Mouse (Mus musculus) hindbrain, embryonic 16.5 days (tissue): ENCODE results near the gene Rtn2. TPM values are rescaled to one million over a fixed set of nuclear protein-coding genes. Genes with fewer than 3 reads are reported as not detected.

Source experiments
- ATAC-seq: fragments of 200-750 bp; cut with Nextera tagmentation; 2 replicates; pipeline ENCODE4 v1.8.0; 2017; ENCODE audit warnings: moderate TSS enrichment, moderate library complexity
- H3K27ac ChIP-seq: fragments of 300-500 bp; sonication (generic); 2 replicates; pipeline ENCODE4 v1.5.1; 2014; ENCODE audit warnings: low read depth, mild to moderate bottlenecking, control low read depth, low read length, moderate library complexity
- H3K27me3 ChIP-seq: fragments of 300-500 bp; sonication (generic); replicated peaks from 2 replicates; pipeline ENCODE4 v1.6.1; 2014; ENCODE audit warnings: low read length; ENCODE audit not compliant: control insufficient read depth, insufficient read depth
- H3K36me3 ChIP-seq: fragments of 300-500 bp; sonication (generic); 2 replicates; pipeline ENCODE4 v1.6.1; 2014; ENCODE audit warnings: mild to moderate bottlenecking, low read length, moderate library complexity, mixed read lengths; ENCODE audit not compliant: control insufficient read depth, insufficient read depth
- H3K4me1 ChIP-seq: fragments of 300-500 bp; sonication (generic); 2 replicates; pipeline ENCODE4 v1.6.1; 2014; ENCODE audit warnings: low read depth, low read length; ENCODE audit not compliant: control insufficient read depth, insufficient read depth
- H3K4me2 ChIP-seq: fragments of 300-500 bp; sonication (generic); 2 replicates; pipeline ENCODE4 v1.6.1; 2014; ENCODE audit warnings: mild to moderate bottlenecking, low read length, control low read depth, moderate library complexity
- H3K4me3 ChIP-seq: fragments of 300-500 bp; sonication (generic); 2 replicates; pipeline ENCODE4 v1.5.1; 2014; ENCODE audit warnings: mild to moderate bottlenecking, low read length, control low read depth, moderate library complexity
- H3K9ac ChIP-seq: fragments of 300-500 bp; sonication (generic); 2 replicates; pipeline ENCODE4 v1.6.1; 2014; ENCODE audit warnings: low read depth, mild to moderate bottlenecking, control low read depth, low read length, moderate library complexity
- H3K9me3 ChIP-seq: fragments of 300-500 bp; sonication (generic); 2 replicates; pipeline ENCODE4 v1.6.1; 2014; ENCODE audit warnings: mild to moderate bottlenecking, low read length, moderate library complexity; ENCODE audit not compliant: control insufficient read depth
- WGBS: fragments of 180-500 bp; shearing (Covaris S2); extraction: QIAGEN DNeasy Blood & Tissue Kit; methylation state at CpG from one replicate; pipeline ENCODE4 v1.1.7; 2014; 5-methylcytosine and 5-hydroxymethylcytosine counted together
- polyA plus RNA-seq: library from polyadenylated mRNA; unstranded; fragments of >200 nt; fragmentation: Nextera tagmentation; extraction: Ambion mirVana; gene quantifications from 2 replicates; pipeline ENCODE4 v1.2.1, GENCODE M21; 2015

The Rtn2 gene
- polyA plus RNA-seq, 1 experiment from 2014 or later: 126 TPM

DNA sequence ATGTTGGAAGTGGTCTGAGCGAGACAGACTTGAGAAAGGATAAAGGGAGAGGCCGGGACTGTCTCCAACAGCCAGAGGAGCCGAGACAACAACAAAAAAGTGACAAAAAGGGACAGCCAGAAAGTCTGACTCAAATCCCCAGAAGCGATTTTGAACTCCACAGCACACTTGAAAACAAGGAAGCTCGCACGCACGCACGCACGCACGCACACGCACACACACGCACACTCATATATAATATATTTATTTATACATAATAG lies 20.6 kb downstream of the Rtn2 start:
- ATAC-seq: no peak
- no peak overlapping the region for H3K27ac ChIP-seq
- H3K4me1 ChIP-seq: peaks cover 30% of the 10 kb centered on the region
- WGBS: 81% methylated on average over 12 of the region's 12 CpGs
- no peaks in the 10 kb centered on the region for H3K9me3 ChIP-seq
- no peak overlapping the region for H3K4me3 ChIP-seq
- H3K27me3 ChIP-seq: peaks cover 41% of the 10 kb centered on the region
- no peaks in the 10 kb centered on the region for H3K36me3 ChIP-seq
- no peak overlapping the region for H3K4me2 ChIP-seq
- H3K9ac ChIP-seq: no peak overlapping the region

DNA sequence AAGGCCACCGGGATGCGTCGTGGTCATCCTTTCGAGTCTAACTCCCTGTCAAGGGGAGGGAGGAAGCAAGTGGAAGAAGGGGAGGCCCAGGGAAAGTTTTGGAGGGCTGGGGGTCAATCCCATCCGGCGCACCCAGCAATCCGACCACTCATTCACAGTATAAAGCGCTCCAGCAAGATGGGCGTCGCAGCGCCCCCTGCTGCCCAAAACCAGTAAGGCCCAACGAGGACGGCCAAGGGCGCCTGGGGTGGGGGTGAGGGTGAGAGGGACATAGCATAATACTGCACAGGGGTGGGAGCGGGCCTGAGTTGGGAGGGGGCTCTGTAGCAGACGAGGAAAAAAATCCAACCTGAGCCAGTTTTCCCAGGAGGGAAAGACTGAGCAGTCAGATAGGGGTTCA lies 21.3 kb downstream of the Rtn2 start:
- Histone ChIP-seq H3K9ac (no peak overlapping the region; the same call in 1 of the 2 replicates), H3K36me3 (no peaks in the 10 kb centered on the region), H3K27ac (no peak overlapping the region), H3K4me1 (peaks cover 34% of the 10 kb centered on the region), H3K9me3 (no peaks in the 10 kb centered on the region), H3K4me2 (peak overlapping the region; percentile 63), H3K27me3 (peaks cover 41% of the 10 kb centered on the region), H3K4me3 (peak overlapping the region; percentile 16; the same call in 1 of the 2 replicates)
- no peak for ATAC-seq
- WGBS: under 1% methylated on average over 16 of the region's 16 CpGs

DNA sequence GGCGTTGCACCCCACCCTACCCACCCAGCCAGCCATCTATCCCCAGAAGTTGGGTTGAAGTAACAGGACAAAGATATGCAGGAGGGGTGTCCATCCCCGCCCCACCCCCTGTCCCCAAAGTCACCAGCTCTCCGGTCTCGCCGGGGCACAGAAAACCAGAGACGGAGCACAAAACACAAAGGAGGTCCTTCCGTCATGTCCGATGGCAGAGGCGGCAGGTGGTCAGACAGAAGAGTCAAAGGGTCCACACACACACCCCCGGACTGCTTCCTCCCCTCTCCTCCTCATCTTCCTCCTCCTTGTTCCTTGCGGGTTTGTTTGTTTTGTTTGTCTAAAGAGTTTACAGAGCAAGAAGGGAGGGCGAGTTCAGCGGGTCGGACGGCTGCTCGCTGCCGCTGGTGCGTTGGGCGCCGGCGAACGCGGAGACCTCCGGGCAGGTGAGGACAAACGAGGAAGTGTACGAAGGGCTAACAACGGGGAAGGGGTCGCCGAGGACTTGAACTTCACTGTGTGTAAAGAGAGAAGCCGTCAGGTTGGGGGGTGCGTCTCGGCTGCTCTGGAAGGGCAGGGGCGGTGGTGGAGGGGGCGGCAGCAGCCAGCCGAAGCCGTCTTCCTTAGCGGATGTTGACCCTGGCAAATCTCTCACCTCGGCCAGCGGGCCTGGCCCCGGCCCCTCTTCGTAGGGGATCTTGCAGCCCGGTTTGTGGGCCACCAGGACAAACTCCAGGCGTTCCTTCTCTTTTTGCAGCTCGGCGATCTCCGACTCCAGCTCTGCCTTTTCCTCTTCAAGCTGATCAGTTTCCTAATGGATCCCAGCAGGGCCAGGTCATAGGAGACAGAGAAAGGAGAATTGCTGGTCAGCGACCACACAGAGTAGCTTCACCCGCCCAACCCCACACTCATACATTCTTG lies 22.3 kb downstream of the Rtn2 start:
- ATAC-seq: no peak
- H3K4me2 ChIP-seq: peak overlapping the region; percentile 63
- no peak overlapping the region for H3K27ac ChIP-seq
- peaks cover 41% of the 10 kb centered on the region for H3K27me3 ChIP-seq
- H3K9ac ChIP-seq: peak overlapping the region; percentile 41; the same call in 1 of the 2 replicates
- H3K9me3 ChIP-seq: no peaks in the 10 kb centered on the region
- WGBS: 2% methylated on average over 47 of the region's 48 CpGs
- peaks cover 43% of the 10 kb centered on the region for H3K4me1 ChIP-seq
- peak overlapping the region; percentile 37 for H3K4me3 ChIP-seq
- H3K36me3 ChIP-seq: no peaks in the 10 kb centered on the region

DNA sequence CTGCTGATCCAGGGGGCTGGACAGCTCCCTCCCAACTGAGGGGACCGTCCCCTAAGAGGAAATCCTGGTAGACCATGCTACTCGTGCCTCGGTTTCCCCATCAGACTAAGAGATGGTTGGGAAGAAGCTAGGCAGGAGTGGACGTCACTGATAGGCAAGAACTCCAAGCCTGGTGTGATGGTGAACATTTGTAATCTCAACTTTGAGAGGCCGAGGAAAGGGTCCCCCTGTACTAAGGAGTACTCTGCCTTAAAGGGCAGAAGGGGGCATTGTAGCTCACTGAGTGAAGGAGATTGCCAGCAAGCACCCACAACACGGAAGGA lies 22.9 kb downstream of the Rtn2 start:
- H3K36me3 ChIP-seq: no peaks in the 10 kb centered on the region
- H3K4me3 ChIP-seq: no peak overlapping the region; the same call in 1 of the 2 replicates
- no peaks in the 10 kb centered on the region for H3K9me3 ChIP-seq
- no peak overlapping the region for H3K27ac ChIP-seq
- peaks cover 41% of the 10 kb centered on the region for H3K27me3 ChIP-seq
- ATAC-seq: no peak
- H3K9ac ChIP-seq: no peak overlapping the region
- H3K4me2 ChIP-seq: no peak overlapping the region; the same call in 1 of the 2 replicates
- H3K4me1 ChIP-seq: peaks cover 44% of the 10 kb centered on the region
- WGBS: 9% methylated on average over 6 of the region's 6 CpGs

DNA sequence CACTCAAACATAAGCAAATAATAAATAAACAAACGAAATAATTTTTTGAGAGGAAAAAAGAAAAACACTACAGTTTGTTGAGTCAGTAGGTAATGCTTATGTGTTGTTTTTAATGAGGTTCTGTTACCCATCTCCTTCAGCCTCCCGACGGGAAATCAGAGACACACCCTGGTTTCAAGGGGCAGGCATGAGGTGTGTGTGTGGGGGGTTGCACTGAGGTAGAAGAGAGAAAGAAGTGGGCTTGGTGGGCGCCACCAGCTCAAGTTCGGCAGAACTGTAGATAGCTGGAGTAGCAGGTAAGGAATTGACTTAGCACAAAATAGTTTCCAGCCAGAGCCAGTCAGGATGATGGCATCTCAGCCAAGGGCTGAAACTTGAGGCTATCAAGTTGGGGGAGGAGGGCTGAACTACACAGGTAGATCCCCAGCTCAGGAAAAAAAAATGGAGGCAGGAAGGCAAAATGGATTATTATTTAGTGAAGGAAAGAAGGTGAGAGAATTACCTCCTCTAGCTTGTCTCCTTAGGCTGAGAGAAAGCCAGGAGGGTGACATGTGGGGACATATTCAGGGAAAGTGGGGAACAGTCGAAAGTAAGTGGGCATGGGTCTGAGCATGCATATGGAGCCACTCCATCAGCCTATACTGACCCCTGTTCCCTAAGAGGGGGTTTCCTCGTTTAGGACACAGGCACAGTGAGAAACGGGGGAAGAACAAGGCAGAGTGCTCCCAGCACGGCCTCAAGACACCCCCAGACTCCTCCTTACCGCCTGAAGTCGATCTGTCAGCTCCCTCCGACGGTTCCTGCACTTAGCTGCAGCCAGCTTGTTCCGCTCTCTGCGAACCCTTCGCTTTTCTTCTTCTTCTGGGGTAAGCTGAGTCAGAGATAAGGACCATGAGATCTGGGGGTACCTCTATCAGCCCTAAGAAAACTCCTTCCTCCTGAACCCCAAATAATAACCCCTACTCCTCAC lies 23.7 kb downstream of the Rtn2 start:
- no peaks in the 10 kb centered on the region for H3K36me3 ChIP-seq
- no peak overlapping the region for H3K27ac ChIP-seq
- H3K4me3 ChIP-seq: no peak overlapping the region
- H3K9me3 ChIP-seq: no peaks in the 10 kb centered on the region
- H3K4me1 ChIP-seq: peaks cover 48% of the 10 kb centered on the region
- no peak overlapping the region for H3K4me2 ChIP-seq
- no peak for ATAC-seq
- H3K27me3 ChIP-seq: peaks cover 41% of the 10 kb centered on the region
- H3K9ac ChIP-seq: no peak overlapping the region
- 49% methylated on average over 16 of the region's 16 CpGs for WGBS

DNA sequence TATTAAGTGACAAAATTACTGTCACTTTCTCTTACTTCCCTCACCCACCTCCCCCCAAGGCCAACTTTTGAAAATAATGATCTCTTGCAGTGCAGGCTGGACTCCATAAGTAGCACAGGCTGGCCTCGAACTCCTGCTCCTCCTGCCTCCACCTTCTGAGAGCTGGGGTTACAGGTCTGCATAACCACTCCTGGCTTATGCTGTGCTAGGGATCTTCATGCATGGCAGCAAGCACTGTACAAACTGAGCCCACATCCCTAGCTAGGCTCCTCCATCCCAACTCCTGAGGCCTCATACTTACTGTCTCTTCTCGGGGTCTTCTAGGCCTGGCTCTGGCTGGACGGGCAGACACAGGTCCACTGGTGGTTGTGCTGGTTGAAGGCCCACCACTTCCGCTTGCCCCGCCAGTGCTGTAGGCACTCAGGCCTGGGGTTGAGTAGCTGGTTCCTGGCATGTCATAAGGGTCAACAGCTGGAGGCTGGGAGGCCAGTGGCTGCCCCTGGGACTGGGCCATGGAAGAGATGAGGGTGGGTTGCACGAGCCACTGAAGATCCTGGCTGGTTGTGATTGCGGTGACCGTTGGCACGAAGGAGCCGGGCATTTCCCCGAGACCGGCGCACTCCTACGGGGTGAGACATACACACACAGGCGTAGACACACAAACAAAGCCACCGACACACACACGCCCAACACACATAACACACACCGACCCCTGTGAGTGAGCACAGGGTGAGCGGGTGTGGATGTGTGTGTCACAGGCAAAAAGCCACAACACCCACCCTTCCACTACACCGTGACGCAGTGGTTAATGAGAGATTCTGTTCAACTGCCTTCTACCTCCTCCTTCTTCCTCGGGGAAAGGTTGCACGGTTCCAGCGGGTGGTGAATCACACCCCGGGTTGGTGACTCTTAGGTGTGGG lies 24.7 kb downstream of the Rtn2 start:
- Histone ChIP-seq H3K4me3 (no peak overlapping the region; the same call in 1 of the 2 replicates), H3K4me1 (peaks cover 42% of the 10 kb centered on the region), H3K9ac (no peak overlapping the region), H3K36me3 (no peaks in the 10 kb centered on the region), H3K9me3 (no peaks in the 10 kb centered on the region), H3K27me3 (peaks cover 44% of the 10 kb centered on the region), H3K4me2 (peak overlapping the region; percentile 99; the same call in 1 of the 2 replicates), H3K27ac (no peak overlapping the region)
- WGBS: 70% methylated on average over 25 of the region's 25 CpGs
- no peak for ATAC-seq

DNA sequence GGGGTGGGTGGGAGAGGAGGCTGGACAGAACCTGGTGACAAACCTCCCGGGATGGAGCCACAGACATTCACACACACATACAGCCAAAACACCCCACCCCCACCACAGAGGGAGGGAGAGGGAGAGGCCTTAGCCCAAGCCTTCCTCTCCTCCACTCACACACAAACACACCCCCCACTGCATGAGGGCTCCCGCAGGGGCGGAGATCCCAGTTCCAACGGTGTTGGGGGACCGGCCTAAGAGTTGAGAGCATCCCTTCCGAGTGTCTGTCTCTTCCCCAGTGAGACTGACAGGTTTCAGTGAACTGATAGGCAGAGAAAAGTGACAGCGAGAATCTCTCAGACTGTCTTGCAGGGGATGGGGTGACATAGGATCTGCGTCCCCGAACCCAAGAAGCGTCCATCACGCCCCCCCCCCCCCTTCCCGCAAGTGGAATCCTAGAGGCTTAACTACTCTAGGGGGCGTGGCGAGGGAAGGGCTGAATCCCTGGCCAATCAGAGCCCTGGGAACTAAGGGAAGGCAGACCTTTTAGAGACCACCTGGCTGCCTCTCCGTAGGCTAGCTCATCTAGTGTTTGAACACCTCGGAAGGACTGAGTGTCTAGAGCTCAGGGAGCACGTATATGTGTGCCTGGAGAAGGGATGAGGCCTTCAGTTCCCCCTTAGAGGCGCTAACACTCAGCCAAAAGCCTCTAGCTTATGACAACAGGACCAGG lies 25.5 kb downstream of the Rtn2 start:
- Histone ChIP-seq H3K4me1 (peaks cover 41% of the 10 kb centered on the region), H3K4me2 (peak overlapping the region; percentile 99), H3K27ac (peak overlapping the region; percentile 72), H3K36me3 (no peaks in the 10 kb centered on the region), H3K27me3 (peaks cover 42% of the 10 kb centered on the region), H3K4me3 (peak overlapping the region; percentile 52), H3K9ac (peak overlapping the region; percentile 65), H3K9me3 (no peaks in the 10 kb centered on the region)
- peak; percentile 56 for ATAC-seq
- WGBS: 1% methylated on average over 17 of the region's 18 CpGs
